Mouse (Mus musculus) spleen, postnatal 14 days (tissue): ENCODE measurements around the gene Yars.
"Not testable (repeated sequence)": the region's sequence is repeated elsewhere in the genome, so short reads cannot be mapped to it uniquely, and the experiment has no call there.

Experiments used
- DNase-seq, 2 experiments: peaks; one replicate each; pipeline ENCODE4 v3.0.0; 2021 to 2022; ENCODE audit warnings: low spot score in 2 of 2

Yars gene

DNA sequence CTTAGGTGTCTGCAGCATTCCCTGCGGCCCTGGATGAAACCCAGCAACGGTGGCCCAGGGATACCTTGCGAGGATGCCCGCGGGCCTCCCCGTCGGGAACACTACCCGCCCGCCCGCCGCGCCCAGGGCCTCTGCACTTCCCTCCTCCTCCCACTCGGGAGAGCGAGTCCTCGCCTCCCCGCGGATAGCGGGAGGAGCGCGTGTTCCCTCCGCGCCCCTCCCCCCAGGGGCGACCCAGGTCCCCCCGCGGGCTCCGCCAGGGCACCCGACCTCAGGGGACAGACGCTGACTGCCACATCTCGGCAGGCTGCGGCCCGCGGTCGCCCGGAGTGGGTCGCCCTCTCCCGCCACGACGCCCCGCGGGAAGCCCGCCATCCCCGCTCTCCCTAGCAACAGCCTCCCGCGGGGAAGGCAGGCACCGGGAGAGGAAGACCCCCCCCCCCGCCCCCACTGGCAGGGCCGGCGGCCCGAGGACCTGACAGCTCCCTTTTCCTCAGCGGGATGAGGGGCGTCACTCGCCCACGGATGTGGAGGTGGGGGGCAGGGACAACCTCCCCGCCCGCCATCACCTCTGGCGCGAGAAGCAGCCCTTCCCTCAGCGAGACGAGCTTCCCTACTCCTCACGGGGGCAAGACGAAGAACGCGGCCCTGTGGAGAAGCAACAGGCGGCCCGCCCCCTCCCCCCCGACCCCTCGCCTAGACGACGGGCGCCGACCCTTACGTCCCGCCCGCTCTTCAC, 588 bp upstream of the Yars start:
- DNase-seq: peak; percentile 16 to 27

DNA sequence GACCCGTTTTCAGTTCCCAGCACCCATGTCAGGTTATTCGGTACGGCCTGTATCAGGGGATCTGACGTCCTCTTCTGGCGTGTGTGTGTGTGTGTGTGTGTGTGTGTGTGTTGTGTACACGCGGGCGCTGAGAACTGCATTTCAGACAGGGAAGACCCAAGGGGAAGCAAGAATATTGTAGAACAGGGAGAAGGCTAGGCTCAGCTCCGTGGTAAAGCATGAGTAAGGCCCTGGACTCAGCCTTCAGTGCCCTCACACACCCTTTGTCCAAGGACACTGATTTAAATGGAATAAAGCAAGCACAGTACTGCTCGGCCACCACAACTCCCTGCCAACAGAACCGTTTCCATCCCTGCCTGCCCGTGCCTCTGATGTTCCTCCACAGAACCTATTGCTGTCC, 978 bp downstream of the Yars start:
- no peak for DNase-seq

DNA sequence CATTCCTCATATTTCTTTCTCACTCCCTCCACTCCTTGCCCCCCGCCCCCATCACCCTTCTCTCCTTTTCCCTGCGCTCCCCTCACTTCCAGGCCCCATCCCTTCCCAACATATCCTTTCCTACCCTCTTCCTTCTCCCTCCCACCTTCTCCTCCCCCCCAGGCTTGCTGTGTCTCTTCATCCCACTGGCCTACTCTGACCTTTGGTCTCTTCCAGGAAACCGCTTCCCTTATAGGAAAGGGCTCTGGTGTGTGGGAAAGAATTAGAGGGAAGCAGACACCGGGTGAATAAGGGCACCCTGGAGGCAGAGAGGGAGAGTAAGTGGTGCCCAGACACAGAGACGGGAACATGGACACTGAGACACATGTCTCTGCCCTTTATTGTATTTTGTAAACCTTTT, 2.1 kb downstream of the Yars start:
- DNase-seq: no peak

DNA sequence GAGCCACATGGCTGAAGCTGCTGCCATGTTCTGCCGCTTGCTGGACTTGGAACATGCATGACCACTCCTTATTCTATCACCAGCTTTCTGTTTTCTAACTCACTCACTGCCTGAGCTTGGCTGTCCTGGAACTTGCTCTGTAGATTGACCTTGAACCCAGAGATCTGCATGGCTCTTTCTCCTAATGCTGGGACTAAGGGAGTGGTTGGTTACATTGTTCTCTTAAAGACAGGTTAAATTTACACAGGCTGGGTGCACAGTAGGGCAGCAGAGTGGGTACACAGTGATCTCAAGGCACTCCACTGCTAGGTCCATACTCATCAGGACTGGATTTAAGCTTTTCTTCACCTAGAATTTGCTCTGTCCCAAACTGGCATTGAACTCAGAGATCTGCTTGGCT, 4.7 kb downstream of the Yars start:
- DNase-seq: no peak

DNA sequence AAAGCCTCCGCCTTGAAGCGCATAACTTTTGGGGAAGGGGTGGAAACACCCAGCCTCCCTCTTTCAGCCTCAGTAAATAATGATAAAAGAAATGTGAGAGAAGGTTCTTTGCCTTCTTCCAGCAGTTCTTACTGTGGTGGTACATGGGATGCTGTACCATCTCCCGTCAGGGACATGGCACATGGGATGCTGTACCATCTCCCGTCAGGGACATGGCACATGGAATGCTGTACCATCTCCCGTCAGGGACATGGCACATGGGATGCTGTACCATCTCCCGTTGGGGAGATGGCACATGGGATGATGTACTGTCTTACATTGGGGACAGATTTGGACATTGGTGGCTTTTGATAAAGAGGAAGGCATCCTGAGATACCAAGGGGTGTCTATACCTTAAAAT, 8.0 kb downstream of the Yars start:
- DNase-seq: no peak

DNA sequence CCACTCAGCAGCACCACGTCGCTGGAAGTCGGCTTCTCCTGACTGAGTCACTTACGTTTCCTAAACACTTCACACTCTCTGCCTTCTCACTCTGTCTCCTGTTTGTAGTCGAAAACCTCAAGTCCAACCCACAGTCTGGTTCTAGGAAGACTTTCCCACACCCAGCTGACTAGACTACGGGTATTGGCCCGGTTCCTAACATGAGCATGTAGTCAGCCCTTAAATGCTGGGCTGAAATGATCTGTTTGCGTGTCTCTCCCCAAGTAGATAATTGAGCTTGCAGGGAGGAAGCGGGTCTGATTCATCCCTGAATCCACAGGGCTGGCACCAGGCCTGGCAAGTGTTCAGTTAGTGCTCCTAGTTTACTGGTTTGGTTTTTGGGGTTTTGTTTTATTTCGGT, 15.1 kb downstream of the Yars start:
- no peak for DNase-seq

DNA sequence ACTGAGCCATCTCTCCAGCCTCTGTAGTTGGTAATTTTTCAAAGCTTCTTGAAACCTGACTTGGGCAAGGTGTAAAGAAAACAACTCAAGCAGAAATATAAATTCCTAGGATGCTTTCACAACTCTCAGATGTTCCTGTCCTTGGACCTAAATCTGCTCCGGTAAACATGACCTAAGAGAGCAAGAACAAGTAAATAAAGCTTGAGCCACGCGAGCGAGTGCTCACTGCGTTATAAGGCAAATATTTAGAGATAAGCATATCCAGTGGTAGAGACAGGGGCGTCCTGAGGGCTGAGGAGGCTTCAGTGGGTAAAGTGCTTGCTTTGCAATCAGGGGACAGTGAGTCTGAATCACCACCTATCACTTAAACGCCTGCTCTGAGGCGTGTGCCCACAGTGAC, 17.2 kb downstream of the Yars start:
- no peak for DNase-seq

DNA sequence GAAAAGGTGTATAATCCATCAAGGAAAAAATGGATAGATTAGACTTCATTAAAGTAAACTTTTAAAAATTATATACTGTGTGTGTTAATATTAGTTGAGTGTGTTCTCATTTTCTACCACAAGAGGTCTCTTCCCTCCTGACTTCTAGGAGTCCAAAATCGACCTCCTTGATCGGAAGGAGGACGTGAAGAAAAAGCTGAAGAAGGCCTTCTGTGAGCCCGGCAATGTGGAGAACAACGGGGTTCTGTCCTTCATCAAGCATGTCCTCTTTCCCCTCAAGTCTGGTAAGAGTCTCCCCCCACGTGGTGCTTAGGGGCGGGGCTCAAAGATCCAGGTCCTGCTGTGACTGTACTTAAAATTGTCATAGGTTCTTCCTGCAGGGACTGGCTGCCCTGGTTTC, 19.9 kb downstream of the Yars start:
- no peak for DNase-seq

DNA sequence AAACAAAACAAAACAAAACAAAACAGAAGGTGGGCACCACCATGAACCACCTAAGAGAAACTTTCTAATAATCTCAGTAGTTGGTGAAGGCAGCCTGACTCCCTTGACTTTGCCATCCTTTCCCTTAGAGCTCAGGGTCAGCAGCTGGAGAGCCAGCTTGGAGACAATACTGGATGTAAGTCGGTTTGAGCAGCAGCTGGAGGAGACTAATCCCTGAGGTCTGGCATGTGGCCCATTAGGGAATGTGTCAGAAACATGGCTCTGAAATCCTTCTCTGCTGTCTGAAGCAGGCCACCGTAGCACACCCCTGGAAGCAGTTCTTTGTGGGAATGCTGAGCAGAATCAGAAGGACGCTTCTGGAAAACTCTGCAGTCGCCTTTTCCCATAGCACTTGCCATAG, 21.9 kb downstream of the Yars start:
- no peak for DNase-seq

DNA sequence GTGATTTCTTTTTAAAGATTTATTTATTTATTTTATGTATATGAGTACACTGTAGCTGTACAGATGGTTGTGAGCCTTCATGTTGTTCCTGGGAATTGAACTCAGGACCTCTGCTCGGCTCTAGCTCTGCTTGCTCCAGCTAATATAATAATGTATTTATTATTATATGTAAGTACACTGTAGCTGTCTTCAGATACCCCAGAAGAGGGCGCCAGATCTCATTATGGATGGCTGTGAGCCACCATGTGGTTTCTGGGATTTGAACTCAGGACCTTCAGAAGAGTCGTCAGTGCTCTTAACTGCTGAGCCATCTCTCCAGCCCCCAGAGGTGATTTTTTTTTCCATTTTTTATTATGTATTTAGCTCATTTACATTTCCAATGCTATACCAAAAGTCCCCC, 22.9 kb downstream of the Yars start:
- not testable (repeated sequence) for DNase-seq

DNA sequence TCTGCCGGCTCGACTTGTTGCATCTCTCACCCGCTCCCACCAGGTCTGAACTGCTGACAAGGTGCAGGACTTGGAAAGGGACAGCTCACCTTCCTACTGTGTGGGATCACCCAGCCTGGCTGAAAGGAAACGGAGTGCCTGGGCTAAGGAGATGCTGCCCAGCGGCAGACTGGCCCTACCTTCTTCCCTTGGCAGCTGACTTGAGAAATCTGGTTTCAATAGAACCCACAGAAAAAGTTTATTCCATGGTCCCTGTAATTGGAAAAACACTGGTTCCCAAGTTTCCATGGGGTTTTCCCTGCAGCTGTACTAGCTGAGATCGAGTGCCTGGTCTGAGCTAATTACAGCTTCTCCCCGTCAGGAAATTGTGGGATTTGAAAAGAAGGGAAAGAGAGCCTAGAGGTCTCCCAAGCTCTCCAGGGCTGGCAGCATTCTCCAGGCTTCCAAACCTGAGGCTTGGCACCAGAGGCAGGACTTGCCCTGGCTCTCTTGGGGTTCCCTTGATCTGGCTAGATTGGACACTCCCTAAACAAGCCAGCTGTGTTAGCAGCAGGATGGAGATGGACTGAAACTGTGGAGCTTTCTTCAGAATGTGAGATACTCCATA, 29.1 kb downstream of the Yars start:
- DNase-seq: no peak

DNA sequence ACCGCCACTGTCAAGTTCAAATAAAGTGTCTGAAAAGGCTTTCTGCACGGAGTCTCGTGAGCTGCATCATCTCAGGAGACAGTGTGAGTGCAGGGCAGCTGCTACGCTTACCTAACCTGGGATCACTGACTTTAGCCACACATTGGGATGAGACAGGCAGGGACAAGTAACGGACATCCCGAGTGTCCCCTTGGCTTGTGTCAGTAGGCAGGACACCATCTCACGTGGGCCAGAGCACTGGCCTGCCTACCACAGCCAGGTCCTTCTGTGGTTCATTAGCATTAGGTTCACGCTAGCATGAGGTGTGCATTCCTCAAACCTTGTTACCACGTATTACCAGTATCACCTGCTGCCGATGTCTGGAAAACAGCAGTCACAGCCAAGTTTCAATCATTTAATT, 29.6 kb downstream of the Yars start:
- DNase-seq: no peak

DNA sequence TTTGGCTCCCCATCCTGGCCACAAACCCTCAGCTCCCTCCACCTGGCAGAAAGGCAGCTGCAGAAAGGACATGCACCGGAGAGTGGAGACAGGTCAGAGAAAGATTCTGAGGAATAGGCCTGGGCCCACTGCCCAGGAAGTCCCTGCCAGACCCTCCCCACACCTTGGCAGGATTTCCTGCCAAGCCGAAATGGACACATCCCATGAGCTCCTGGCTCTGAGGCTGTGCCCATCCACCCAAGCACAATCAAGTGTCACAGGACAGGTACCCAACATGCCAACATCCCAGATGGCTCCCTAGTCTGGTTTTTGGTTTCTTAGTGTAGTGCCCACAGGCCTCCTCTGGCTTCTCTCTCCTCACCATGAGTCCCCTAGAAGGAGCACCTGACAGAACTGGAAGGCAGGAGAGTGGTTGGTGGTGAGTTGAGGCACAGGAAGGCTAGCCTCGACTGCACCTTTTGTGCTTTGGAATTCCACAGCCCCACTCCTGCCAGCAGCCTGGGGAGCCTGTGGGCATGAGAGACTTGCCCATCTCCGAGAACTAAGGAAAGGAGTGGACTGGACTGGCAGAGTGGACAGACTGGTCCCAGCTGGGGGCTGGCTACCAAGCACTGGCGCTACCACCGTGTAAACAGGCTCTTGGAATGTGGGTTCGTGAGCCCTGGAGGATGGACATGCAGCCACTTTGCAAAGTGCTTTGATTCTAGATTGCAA, 31.0 kb downstream of the Yars start:
- no peak for DNase-seq

DNA sequence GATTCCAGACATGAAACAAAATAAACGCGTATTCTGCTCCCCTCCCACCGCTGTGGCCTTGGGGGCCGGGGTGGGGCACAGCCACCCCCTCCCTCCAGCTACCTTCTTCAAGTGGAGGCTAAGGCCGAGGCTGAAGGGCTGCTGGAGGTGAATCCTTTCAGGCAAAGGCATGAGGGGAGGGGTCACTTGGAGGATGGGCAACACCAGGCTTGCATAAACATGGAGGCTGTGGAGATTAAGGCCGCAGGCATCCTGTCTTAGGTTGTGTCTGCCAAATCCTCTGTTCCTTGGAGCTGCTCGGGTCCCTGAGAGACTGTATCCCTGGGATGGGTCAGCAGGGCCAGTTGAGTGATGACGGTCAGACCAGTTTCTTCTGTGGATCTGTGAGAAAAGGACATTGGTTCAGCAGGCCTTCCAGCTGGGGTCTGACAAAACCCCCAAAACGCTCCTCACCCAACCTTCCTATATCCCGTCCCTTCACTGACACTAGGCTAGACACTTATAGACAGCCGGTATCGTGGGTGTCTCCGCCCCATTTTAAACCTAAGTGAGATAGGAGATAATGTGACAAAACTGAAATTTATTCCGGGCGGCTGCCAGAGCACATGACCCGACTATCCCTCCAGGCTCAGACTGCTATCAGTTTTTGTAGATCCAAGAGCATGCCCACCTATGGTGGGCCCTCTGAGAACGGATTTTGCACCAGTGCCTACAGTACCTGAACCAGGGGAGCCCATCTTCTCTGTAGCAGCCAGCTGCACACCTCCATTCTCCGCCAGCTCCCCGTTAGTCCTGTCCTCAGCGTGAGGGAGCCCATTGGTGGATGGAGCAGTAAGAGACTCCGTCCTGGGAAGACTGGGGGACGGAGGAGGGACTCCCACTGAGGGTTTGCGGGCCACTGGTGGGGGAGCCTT, 31.8 kb downstream of the Yars start:
- DNase-seq: no peak

DNA sequence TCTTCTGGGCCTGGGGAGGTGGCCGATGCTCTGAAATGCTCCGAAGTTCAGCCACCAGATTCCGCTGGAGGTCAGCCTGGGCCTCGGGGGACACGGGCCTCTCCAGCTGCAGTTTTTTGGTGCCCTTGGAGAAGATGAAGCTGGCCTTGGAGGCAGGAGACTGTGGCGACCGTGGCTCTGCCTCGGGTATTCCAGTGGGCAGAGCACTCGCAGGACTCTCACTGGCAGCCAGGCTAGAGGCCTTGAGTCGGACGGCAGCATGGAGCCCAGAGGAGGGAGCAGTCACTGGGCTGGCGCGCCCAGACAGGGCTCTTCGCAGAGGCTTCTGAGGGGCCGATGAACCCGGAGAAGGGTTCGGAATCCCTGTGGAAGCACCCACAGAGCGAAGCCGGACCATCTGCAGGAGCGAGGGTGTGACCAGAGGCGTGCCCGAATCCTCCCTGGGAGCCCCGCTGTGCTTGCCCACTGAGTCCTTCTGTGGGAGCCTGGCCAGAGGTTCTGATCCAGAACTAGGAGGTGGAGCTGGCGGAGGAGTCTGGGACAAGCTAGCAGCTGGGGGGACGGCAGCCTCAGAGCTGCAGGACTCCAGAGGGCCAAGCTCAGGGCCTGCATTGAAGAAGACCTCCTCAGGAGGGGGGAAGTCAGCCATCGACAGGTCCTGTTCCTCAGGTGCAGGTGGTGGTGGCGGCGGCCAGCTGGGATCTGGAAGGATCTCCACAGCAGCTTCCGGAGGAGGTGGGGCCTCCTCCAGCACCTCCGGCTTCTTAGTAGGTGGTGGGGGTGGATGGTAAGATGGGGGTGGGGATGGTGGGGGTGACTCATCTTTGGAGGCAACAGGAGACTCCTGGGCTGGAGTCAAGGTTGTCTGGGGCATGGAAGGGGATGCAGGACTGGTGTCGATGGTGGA, 32.7 kb downstream of the Yars start:
- DNase-seq: no peak

DNA sequence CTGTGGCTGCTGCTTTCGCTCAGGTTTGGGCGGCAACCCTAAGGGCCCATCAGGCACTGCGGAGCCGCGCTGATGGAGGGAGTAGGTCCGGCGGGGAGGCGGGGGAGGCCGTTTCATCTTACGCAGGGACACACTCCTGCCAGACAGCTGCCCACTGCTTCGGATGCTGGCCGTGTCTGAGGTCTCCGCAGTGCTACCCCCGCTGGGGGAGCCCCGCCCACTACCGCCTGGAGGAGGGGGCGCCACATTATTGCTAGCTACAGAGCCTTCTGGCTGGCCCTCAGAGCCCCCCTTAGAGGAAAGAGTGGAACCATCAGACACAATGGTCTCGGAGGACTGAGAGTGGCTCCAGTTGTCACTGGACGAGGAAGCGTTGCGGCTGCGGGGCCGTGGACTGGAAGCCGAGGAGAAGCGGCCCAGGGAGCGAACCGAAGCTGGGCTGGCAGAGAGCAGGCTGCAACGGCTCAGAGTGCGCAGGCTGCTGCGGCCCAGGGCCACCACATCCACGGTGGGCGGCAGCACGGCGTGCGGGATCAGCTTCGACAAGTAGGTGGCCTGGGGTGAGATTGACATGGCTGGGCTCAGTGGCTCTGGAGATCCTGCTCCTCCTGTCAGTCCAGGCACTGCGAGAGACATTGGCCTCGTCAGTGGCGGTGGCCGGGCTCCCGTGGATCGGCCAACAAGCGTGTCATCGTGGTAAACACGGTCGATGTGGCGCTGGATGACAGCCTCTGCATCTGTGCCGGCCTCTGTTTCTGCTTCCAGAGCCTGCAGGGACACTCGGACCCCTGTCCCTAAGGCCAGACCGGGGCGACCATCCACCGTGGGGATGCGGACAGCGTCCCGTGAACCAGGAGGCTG, 34.1 kb downstream of the Yars start:
- no peak for DNase-seq

DNA sequence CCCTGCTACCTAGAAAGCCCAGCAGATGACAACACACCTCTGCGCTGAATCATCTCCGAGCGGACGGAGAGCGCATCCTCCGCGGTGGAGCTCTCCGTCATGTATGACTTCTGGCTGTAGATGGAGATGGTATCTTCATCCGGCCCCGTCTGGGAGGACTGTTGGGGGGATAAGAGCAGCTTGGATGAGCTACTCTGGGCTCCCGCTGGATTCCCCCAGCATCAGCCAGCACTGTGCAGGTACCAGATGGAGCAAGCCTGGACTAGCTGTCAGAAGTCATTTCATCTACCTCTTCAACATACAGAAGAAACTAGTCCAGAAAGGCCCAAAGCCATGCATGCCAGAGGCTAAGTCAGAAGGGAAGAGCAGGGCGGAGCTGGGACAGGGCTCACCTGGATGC, 35.8 kb downstream of the Yars start:
- DNase-seq: no peak

DNA sequence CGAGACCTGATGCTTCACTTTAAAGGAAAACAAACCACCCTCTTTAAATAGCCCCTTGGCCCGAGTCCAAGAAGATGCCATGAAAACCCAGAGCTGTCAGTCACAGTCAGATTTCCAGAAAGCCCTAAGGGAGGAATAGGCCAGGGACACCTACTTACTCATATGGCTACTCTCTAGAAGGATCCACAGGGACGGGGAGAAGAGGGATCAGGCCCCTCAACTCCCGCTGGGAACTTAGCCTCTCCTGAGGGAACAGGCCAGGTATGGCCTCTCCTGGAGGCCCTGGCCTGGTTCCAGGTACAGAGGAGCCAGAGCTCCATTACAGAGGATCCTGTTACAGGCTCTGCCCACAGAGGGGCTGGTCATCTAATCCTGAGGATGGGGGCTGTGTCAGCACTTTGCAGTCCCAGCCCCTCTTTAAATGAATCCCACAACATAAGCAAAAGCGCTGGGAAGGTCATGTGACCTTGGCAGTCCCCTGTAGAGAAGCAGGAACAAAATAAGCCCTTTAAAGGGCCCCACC, 36.9 kb downstream of the Yars start:
- no peak for DNase-seq

DNA sequence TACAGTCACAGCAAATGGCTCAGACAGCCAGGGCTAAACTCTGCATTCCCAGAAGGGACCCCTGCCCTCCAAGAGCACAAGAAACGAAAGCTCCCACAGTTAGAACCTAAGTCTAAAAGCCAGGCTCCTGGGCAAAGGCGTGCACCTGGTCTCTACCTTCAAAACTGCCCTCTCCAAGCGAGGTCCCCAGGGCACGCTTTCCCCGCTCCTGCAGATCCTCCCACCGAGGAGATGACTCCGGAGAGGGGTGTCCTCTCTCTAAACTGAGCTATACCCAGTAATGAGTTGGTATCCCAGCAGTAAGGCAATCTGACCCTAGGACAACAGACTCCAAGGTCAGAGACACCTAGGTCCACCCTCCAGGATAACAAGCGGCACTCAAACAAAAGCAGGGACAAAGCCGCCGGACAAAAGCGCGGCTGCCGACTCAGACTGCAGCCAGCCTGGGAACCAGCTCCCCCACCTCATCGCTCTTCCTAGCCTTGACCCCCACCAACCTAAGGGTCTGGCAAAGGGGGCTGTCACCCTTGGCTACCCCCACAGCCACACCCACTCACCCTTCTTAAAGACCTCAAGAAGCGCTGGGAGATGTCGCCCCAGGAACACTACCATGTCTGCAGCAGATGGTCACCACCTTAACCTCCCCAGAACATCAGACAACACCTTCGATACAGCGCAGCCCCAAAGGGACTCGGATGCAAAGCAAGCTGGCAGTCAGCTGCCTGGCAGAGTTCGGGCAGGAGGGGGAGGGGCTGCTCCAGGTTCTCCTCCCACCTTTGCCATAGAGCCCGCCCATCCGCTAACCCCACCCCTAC, 37.8 kb downstream of the Yars start:
- DNase-seq: no peak
